1 mouse cellular context compared by ENCODE assay signal in the genomic region with DNA sequence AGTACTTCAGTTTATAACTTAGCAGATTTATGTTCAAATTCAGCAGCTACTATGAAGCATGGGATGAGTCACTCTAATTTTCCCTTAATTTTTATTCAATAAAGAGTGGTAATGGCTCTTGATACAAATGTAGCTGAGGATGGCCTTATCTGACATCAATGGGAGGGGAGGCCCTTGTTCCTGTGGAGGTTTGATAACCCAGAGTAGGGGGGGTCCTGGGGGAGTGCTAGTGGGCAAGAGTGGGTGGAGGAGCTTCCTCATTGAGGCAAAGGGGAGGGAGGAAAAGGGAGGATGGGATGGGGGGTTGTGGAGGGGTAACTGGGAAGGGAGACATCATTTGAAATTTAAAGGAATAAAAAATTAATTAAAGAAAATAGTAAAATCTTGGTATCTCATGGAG.
TF ChIP-seq lines count a peak whose summit lies in the region.

No protein-coding gene starts in this region.

TF ChIP-seq in MEL, 35 proteins besides CTCF, POLR2A, EP300 and RAD21 (continued from another document):
- peak; percentile 61; the same call in 1 of the 2 replicates for TF ChIP-seq TCF12 (IDR thresholded peaks at IDR 0.05; ENCODE audit: low read depth, low read length)
- no peak for TF ChIP-seq MYC (IDR thresholded peaks at IDR 0.05; ENCODE audit: low read depth, low read length)
- TF ChIP-seq ZC3H11A (IDR thresholded peaks at IDR 0.05; ENCODE audit: low read depth, low read length) = no peak
- no peak for TF ChIP-seq CHD2 (IDR thresholded peaks at IDR 0.05; ENCODE audit: low read length)
- TF ChIP-seq MAZ (IDR thresholded peaks at IDR 0.05; ENCODE audit: low read depth, low read length) = 0 out of 2 replicates have a peak, but pooled peaks have one; percentile 32
- TF ChIP-seq UBTF (IDR thresholded peaks at IDR 0.05; ENCODE audit: borderline replicate concordance, insufficient read depth, low read depth, low read length) = no peak
- no peak for TF ChIP-seq RCOR1 (IDR thresholded peaks at IDR 0.05; ENCODE audit: low read depth, low read length)
- no peak for TF ChIP-seq USF2 (IDR thresholded peaks at IDR 0.05; ENCODE audit: borderline replicate concordance in 1 of 2, insufficient read depth in 1 of 2, low read depth in 1 of 2, low read length in 2 of 2)
